ENCODE assay signal across 8 mouse cellular contexts in the genomic region with DNA sequence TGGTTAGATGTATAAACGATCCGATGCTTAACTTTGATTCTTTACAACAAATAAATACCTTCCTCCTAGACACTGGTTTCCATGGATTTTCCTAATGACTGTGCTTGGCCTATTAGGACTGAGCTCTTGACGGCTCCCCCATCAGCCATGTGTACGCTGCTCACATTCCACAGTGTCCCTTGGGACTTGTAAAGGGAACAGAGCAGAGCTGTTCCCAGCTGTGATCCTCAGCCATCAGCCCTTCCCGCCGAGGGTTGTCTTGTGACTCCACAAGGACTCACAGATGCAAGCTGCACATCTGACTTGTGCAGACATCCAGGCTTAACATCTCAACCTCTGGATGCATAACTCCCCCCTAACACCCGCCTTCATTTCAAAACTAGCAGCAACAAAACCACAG.
A peak's percentile ranks its signal among the peaks of the same experiment; 100 is the strongest.
DNase-seq lines count a peak whose midpoint lies in the region; ATAC-seq lines count a peak whose summit lies in the region.

No protein-coding gene starts in this region.

- H3K4me3 ChIP-seq in limb, embryonic 13.5 days: no peak overlapping the region

- intact Hi-C loops in heart, postnatal 36 days (cut with DNase I): no loop called here

- peaks cover 62% of the 10 kb centered on the region for H3K4me1 ChIP-seq in limb, embryonic 13.5 days

- no peaks in the 10 kb centered on the region for H3K9me3 ChIP-seq in limb, embryonic 13.5 days

- ATAC-seq in limb, embryonic 13.5 days (ENCODE audit: low FRiP score, low read depth): peak; percentile 88
- ATAC-seq in monocyte, adult 5-6 weeks (replicated peaks; ENCODE audit: insufficient number of reproducible peaks, low FRiP score, low TSS enrichment, poor library complexity, severe bottlenecking): no peak

- DNase-seq in testis, postnatal 14 days (ENCODE audit: low spot score): peak; percentile 44
- no peak for DNase-seq in testis, postnatal 10 days (ENCODE audit: low spot score)
- DNase-seq in heart, postnatal 36 days: peak; percentile 45
- DNase-seq in liver: no peak
- no peak for DNase-seq in c-Kit-positive CD71-positive TER-119-positive erythroid progenitor cells, embryonic 14.5 days (ENCODE audit: low spot score)
- no peak for DNase-seq in adrenal gland, postnatal 4 days (ENCODE audit: low spot score in 2 of 2)

- H3K27me3 ChIP-seq in limb, embryonic 13.5 days: no peaks in the 10 kb centered on the region

- WGBS in limb, embryonic 13.5 days: 14% methylated on average over 7 of the region's 7 CpGs

- H3K9ac ChIP-seq in limb, embryonic 13.5 days: no peak overlapping the region; the same call in 1 of the 2 replicates

- H3K36me3 ChIP-seq in limb, embryonic 13.5 days: no peaks in the 10 kb centered on the region

- H3K27ac ChIP-seq in limb, embryonic 13.5 days: peak overlapping the region; percentile 48; the same call in 1 of the 2 replicates

- peak overlapping the region; percentile 21; the same call in 1 of the 2 replicates for H3K4me2 ChIP-seq in limb, embryonic 13.5 days (replicated peaks)

Comparison
In these comparisons a context has a peak if more than half of its experiments do, and no peak if none do; other contexts are left out.
1. DNase-seq: peak in testis, postnatal 14 days (single experiment) and heart, postnatal 36 days (2 of 2); none in testis, postnatal 10 days (single experiment), liver (single experiment), c-Kit-positive CD71-positive TER-119-positive erythroid progenitor cells, embryonic 14.5 days (single experiment) and adrenal gland, postnatal 4 days (0 of 2).